Mouse (Mus musculus) limb, embryonic 12.5 days (tissue): ENCODE measurements around the gene Rnf216. TPM values are rescaled to one million over a fixed set of nuclear protein-coding genes. Genes with fewer than 3 reads are reported as not detected.

ENCODE experiments used
- ATAC-seq: fragments of 200-750 bp; cut with Nextera tagmentation; 2 replicates; pipeline ENCODE4 v1.8.0; 2017; ENCODE audit warnings: low read depth, moderate TSS enrichment; ENCODE audit not compliant: insufficient number of reproducible peaks, insufficient read depth, low FRiP score, low TSS enrichment
- H3K27ac ChIP-seq: fragments of 300-500 bp; sonication (generic); 2 replicates; pipeline ENCODE4 v1.5.1; 2016; ENCODE audit warnings: mild to moderate bottlenecking, moderate library complexity
- H3K27me3 ChIP-seq: fragments of 300-500 bp; sonication (generic); 2 replicates; pipeline ENCODE4 v1.6.1; 2016; ENCODE audit warnings: mild to moderate bottlenecking, moderate library complexity
- H3K36me3 ChIP-seq: fragments of 300-500 bp; sonication (generic); 2 replicates; pipeline ENCODE4 v1.6.1; 2016; ENCODE audit warnings: mild to moderate bottlenecking, moderate library complexity
- H3K4me1 ChIP-seq: fragments of 300-500 bp; sonication (generic); replicated peaks from 2 replicates; pipeline ENCODE4 v1.6.1; 2016
- H3K4me2 ChIP-seq: fragments of 300-500 bp; sonication (generic); 2 replicates; pipeline ENCODE4 v1.6.1; 2016; ENCODE audit warnings: mild to moderate bottlenecking, moderate library complexity
- H3K4me3 ChIP-seq: fragments of 300-500 bp; sonication (generic); replicated peaks from 2 replicates; pipeline ENCODE4 v1.5.1; 2016; ENCODE audit warnings: mild to moderate bottlenecking
- H3K9ac ChIP-seq: fragments of 300-500 bp; sonication (generic); replicated peaks from 2 replicates; pipeline ENCODE4 v1.6.1; 2016; ENCODE audit warnings: mild to moderate bottlenecking, moderate library complexity
- H3K9me3 ChIP-seq: fragments of 300-500 bp; sonication (generic); 2 replicates; pipeline ENCODE4 v1.6.1; 2016; ENCODE audit warnings: mild to moderate bottlenecking, moderate library complexity
- WGBS: fragments of 180-500 bp; shearing (Covaris S2); methylation state at CpG from one replicate; pipeline ENCODE4 v1.1.7; 2016; 5-methylcytosine and 5-hydroxymethylcytosine counted together
- polyA plus RNA-seq: library from polyadenylated mRNA; unstranded; fragments of >200 nt; fragmentation: Nextera tagmentation; extraction: Ambion mirVana; gene quantifications from 2 replicates; pipeline ENCODE4 v1.2.1, GENCODE M21; 2016

Rnf216 gene
- polyA plus RNA-seq, 1 experiment from 2014 or later = 60.1 TPM

DNA sequence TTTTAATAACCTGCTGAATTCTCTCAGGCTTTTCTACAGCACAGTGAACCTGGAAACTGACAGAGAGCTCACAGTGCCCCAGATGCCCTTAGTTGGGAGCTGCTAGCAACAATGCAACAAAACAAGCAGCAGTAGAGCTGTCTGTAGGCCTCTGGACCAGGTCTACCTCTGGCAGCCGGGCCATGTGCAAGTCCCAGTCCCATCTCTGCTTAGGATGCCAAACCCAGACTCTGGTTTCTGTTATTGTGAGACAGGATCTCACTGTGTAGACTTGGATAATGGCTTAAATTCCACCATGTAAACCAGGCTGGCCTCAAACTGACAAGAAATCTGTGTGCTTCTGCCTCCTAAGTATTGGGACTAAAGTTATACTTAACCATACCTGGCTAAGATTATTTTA lies 11.2 kb downstream of the Rnf216 start:
- H3K27me3 ChIP-seq = no peaks in the 10 kb centered on the region
- no peak for ATAC-seq
- WGBS = 78% methylated on average over 1 of the region's 1 CpGs

GRCm38 (mm10) chr5:143095256-143095655 lies 17.5 kb downstream of the Rnf216 start:
- no peak for ATAC-seq
- Histone ChIP-seq H3K36me3 (peaks cover 55% of the 10 kb centered on the region), H3K4me3 (no peak overlapping the region), H3K27ac (no peak overlapping the region), H3K4me2 (no peak overlapping the region), H3K27me3 (no peaks in the 10 kb centered on the region), H3K9me3 (no peaks in the 10 kb centered on the region), H3K4me1 (no peaks in the 10 kb centered on the region), H3K9ac (no peak overlapping the region)
- 93% methylated on average over 7 of the region's 7 CpGs for WGBS

More for the DNA sequence above, 11.2 kb downstream of the Rnf216 start:
- Histone ChIP-seq H3K36me3 (peaks cover 5% of the 10 kb centered on the region; the same call in 1 of the 2 replicates), H3K9me3 (no peaks in the 10 kb centered on the region), H3K27ac (no peak overlapping the region), H3K4me1 (no peaks in the 10 kb centered on the region; the same call in 1 of the 2 replicates), H3K9ac (no peak overlapping the region), H3K4me2 (no peak overlapping the region), H3K4me3 (no peak overlapping the region)

DNA sequence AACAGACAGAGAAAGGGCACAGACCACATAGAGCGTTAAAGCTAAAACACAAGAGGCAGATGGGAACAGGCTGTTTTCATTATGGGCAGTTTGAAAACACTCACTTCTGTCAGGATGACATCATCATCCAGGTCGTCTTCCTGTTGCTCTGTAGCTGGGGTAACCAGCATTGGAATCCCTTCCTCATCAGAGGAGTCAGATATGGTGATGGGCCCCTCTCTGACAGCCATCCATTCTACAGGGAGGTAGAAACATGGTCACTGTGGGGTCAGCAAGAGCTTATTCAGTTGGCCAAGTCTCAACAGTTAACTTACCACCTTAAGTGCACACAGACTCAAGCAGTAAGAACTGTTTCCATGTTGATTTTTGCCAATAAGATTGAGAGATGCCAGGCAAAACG lies 19.9 kb downstream of the Rnf216 start:
- 63% methylated on average over 3 of the region's 3 CpGs for WGBS
- H3K36me3 ChIP-seq = peaks cover 78% of the 10 kb centered on the region
- no peak for ATAC-seq
- H3K4me2 ChIP-seq = no peak overlapping the region
- no peak overlapping the region for H3K4me3 ChIP-seq
- H3K27me3 ChIP-seq = no peaks in the 10 kb centered on the region
- no peaks in the 10 kb centered on the region for H3K9me3 ChIP-seq
- no peaks in the 10 kb centered on the region for H3K4me1 ChIP-seq
- H3K9ac ChIP-seq = no peak overlapping the region
- no peak overlapping the region for H3K27ac ChIP-seq

DNA sequence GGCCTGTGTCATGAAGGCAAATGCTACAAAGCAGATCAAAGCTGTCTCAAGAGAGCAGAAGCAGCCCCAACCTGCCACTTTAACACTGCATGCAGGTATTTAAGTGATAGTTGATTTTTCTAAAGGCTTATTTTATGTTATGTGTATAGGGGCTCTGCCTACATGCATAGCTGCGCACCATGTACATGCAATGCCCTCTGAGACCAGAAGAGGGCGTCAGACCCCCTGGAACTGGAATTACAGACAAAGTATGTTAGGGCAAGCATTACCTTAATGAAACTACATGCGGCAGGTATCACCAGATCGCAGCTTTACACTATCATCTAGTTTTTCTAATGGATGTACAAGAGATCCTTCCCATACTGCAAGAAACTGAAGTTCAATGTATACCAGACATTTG lies 27.9 kb downstream of the Rnf216 start:
- no peak overlapping the region for H3K4me3 ChIP-seq
- no peak for ATAC-seq
- no peaks in the 10 kb centered on the region for H3K27me3 ChIP-seq
- no peaks in the 10 kb centered on the region for H3K9me3 ChIP-seq
- H3K36me3 ChIP-seq = peaks cover 91% of the 10 kb centered on the region
- no peak overlapping the region for H3K9ac ChIP-seq
- 71% methylated on average over 4 of the region's 4 CpGs for WGBS
- no peak overlapping the region for H3K4me2 ChIP-seq
- H3K27ac ChIP-seq = no peak overlapping the region
- H3K4me1 ChIP-seq = no peaks in the 10 kb centered on the region

DNA sequence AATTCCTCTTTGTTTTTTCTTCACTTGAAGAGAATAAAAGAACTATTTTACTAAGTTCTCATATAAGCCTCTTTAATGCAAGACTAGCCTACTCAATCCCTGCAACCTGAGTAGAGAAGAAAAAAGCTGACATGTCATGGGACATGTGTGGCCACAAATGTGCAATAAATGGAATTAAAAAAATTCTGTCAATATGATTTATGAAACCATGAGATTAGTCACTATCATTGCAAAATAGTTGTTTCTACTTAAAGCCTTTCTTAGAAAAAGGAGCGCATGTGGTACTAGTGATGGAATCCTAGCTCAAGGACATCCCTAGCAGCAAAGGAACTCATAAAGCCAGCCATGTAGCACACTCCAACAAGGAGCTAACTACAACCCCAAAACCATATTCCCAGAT lies 33.0 kb downstream of the Rnf216 start:
- no peak overlapping the region for H3K4me2 ChIP-seq
- H3K9me3 ChIP-seq = no peaks in the 10 kb centered on the region
- no peaks in the 10 kb centered on the region for H3K4me1 ChIP-seq
- no peak overlapping the region for H3K4me3 ChIP-seq
- no peak for ATAC-seq
- H3K27ac ChIP-seq = no peak overlapping the region
- H3K9ac ChIP-seq = no peak overlapping the region
- no peaks in the 10 kb centered on the region for H3K27me3 ChIP-seq
- 96% methylated on average over 1 of the region's 1 CpGs for WGBS
- H3K36me3 ChIP-seq = peaks cover 92% of the 10 kb centered on the region

DNA sequence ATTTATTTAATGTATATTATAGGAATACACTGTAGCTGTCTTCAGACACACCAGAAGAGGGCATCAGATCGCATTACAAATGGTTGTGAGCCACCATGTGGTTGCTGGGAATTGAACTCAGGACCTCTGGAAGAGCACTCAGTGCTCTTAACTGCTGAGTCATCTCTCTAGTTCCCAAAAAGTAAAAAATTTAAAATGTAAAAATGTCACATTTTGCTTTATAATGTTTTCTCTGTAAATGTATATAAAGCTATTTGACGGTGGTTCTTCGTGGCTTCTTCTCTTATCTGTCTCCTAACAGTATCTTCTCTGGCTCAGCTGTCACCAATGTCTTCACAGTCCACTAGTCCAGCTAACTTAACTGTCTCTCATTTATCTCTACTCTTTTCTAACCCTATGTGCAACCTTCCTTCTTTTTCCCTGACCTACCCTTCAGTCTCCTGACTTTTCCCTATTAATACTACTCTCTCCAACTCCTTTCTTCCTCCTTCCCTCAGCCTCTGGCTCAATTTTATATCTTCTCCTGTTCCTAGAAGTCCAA lies 36.1 kb downstream of the Rnf216 start:
- 98% methylated on average over 3 of the region's 3 CpGs for WGBS
- no peak overlapping the region for H3K4me2 ChIP-seq

GRCm38 (mm10) chr5:143075987-143076386 lies 36.8 kb downstream of the Rnf216 start:
- Histone ChIP-seq H3K36me3 (peaks cover 90% of the 10 kb centered on the region), H3K4me1 (no peaks in the 10 kb centered on the region), H3K4me3 (no peak overlapping the region), H3K9me3 (no peaks in the 10 kb centered on the region), H3K27me3 (no peaks in the 10 kb centered on the region), H3K27ac (no peak overlapping the region), H3K9ac (no peak overlapping the region), H3K4me2 (no peak overlapping the region)
- WGBS = 92% methylated on average over 2 of the region's 2 CpGs
- ATAC-seq = no peak

More for the DNA sequence above, 36.1 kb downstream of the Rnf216 start:
- no peak overlapping the region for H3K27ac ChIP-seq
- H3K9ac ChIP-seq = no peak overlapping the region
- H3K27me3 ChIP-seq = no peaks in the 10 kb centered on the region
- no peaks in the 10 kb centered on the region for H3K9me3 ChIP-seq
- no peak for ATAC-seq
- H3K36me3 ChIP-seq = peaks cover 92% of the 10 kb centered on the region
- H3K4me1 ChIP-seq = no peaks in the 10 kb centered on the region
- no peak overlapping the region for H3K4me3 ChIP-seq

- Histone ChIP-seq H3K4me3 (no peak overlapping the region), H3K4me1 (no peaks in the 10 kb centered on the region), H3K9me3 (no peaks in the 10 kb centered on the region), H3K27me3 (no peaks in the 10 kb centered on the region), H3K36me3 (peaks cover 77% of the 10 kb centered on the region), H3K27ac (no peak overlapping the region), H3K4me2 (no peak overlapping the region), H3K9ac (no peak overlapping the region)
- ATAC-seq = no peak
- 88% methylated on average over 2 of the region's 2 CpGs for WGBS
Measured at GRCm38 (mm10) chr5:143069048-143069447, 43.7 kb downstream of the Rnf216 start.

DNA sequence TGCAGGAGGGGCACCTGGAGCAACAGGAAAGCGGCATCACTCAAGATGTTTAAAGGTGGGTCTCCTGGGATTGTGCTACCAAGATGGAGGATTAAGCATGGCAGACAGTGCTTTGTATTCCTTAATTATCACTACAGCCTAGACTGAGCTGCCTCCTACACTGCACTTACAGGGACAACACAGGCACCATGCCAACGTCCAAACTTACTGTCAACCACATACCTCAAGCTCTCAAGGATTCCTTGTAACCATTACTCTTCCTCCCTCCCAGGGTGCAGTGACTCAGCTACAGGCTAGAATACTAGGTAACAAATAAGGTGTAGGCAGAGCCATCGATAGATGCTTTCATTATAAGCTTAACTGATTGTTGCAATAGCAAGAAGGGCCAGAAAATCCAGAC lies 44.4 kb downstream of the Rnf216 start:
- no peak for ATAC-seq
- 92% methylated on average over 3 of the region's 3 CpGs for WGBS

GRCm38 (mm10) chr5:143066551-143066958 lies 46.2 kb downstream of the Rnf216 start:
- 38% methylated on average over 1 of the region's 1 CpGs for WGBS
- H3K27me3 ChIP-seq = no peaks in the 10 kb centered on the region

More for the DNA sequence above, 44.4 kb downstream of the Rnf216 start:
- peaks cover 77% of the 10 kb centered on the region for H3K36me3 ChIP-seq
- H3K9me3 ChIP-seq = no peaks in the 10 kb centered on the region
- H3K4me2 ChIP-seq = no peak overlapping the region
- H3K4me3 ChIP-seq = no peak overlapping the region
- no peaks in the 10 kb centered on the region for H3K27me3 ChIP-seq
- no peak overlapping the region for H3K27ac ChIP-seq
- no peaks in the 10 kb centered on the region for H3K4me1 ChIP-seq
- no peak overlapping the region for H3K9ac ChIP-seq

DNA sequence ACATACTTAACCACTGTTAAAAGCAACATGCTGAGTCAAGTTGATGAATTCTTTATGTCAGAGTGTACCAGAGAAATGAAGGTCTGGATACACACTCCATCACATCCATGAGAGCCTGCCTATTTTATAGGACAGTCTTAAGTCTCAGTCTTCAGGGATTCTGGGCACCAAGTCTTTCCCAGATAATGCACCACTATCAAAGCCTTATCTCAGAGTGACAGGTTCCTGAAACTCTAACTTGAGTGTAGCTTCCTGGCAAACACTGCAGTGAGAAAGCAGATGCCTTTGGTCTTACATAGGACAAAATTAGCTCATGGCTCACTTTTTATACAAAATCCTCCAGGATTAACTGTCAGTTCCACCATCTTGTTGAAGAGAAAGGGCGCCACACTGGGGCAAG lies 46.7 kb downstream of the Rnf216 start:
- H3K9ac ChIP-seq = no peak overlapping the region
- H3K4me1 ChIP-seq = no peaks in the 10 kb centered on the region
- ATAC-seq = no peak
- 97% methylated on average over 1 of the region's 1 CpGs for WGBS
- H3K9me3 ChIP-seq = no peaks in the 10 kb centered on the region
- H3K4me3 ChIP-seq = no peak overlapping the region
- H3K4me2 ChIP-seq = no peak overlapping the region
- no peak overlapping the region for H3K27ac ChIP-seq
- no peaks in the 10 kb centered on the region for H3K27me3 ChIP-seq
- H3K36me3 ChIP-seq = peaks cover 83% of the 10 kb centered on the region

More at GRCm38 (mm10) chr5:143066551-143066958, 46.2 kb downstream of the Rnf216 start:
- Histone ChIP-seq H3K36me3 (peaks cover 81% of the 10 kb centered on the region), H3K9ac (no peak overlapping the region), H3K9me3 (no peaks in the 10 kb centered on the region), H3K4me2 (no peak overlapping the region), H3K4me3 (no peak overlapping the region), H3K4me1 (no peaks in the 10 kb centered on the region), H3K27ac (no peak overlapping the region)
- no peak for ATAC-seq

DNA sequence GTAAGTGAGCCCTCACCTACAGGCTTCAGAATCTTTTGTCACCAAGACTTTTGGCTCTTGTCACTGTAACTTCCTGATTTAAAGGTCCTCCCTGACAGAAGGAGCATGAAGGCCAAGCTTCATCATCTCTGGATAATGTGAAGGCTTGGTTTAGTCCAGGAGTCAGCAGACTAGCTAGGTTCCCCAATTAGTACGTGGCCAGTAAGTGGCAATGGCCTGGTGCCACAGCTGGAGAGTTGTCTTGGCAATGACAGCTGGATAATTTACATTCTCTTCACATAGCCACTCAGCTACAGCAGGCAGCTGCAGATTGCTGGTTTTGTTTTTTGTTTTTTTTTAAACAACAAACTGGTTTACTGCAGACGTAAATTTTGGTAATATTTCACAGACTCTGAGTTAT lies 47.6 kb downstream of the Rnf216 start:
- H3K27me3 ChIP-seq = no peaks in the 10 kb centered on the region
- no peak for ATAC-seq
- H3K4me1 ChIP-seq = no peaks in the 10 kb centered on the region
- WGBS = 85% methylated on average over 2 of the region's 2 CpGs
- H3K9me3 ChIP-seq = no peaks in the 10 kb centered on the region
- H3K9ac ChIP-seq = no peak overlapping the region
- no peak overlapping the region for H3K27ac ChIP-seq
- peaks cover 87% of the 10 kb centered on the region for H3K36me3 ChIP-seq
- no peak overlapping the region for H3K4me2 ChIP-seq
- no peak overlapping the region for H3K4me3 ChIP-seq
